Mouse (Mus musculus) intestine, embryonic 14.5 days (tissue): ENCODE data around the gene Cant1. TPM values are rescaled to one million over a fixed set of nuclear protein-coding genes. Genes with fewer than 3 reads are reported as not detected.

Experiments
- ATAC-seq: fragments of 200-750 bp; cut with Nextera tagmentation; replicated peaks from 2 replicates; pipeline ENCODE4 v1.8.0; 2017; ENCODE audit warnings: low read depth, moderate number of reproducible peaks, moderate TSS enrichment, moderate library complexity; ENCODE audit not compliant: low FRiP score, low TSS enrichment
- DNase-seq: peaks from one replicate; pipeline ENCODE4 v3.0.0-alpha.2; 2018; ENCODE audit warnings: low spot score
- H3K27ac ChIP-seq: fragments of 300-500 bp; sonication (generic); 2 replicates; pipeline ENCODE4 v1.5.1; 2014; ENCODE audit warnings: low read depth, mild to moderate bottlenecking, control low read depth
- H3K27me3 ChIP-seq: fragments of 300-500 bp; sonication (generic); replicated peaks from 2 replicates; pipeline ENCODE4 v1.6.1; 2014; ENCODE audit warnings: low read length, control low read depth; ENCODE audit not compliant: control insufficient read depth, insufficient read depth
- H3K36me3 ChIP-seq: fragments of 300-500 bp; sonication (generic); 2 replicates; pipeline ENCODE4 v1.6.1; 2014; ENCODE audit warnings: low read length, control low read depth; ENCODE audit not compliant: control insufficient read depth, insufficient read depth
- H3K4me1 ChIP-seq: fragments of 300-500 bp; sonication (generic); replicated peaks from 2 replicates; pipeline ENCODE4 v1.6.1; 2014; ENCODE audit warnings: low read length, control low read depth, mixed read lengths; ENCODE audit not compliant: control insufficient read depth, insufficient read depth
- H3K4me2 ChIP-seq: fragments of 300-500 bp; sonication (generic); 2 replicates; pipeline ENCODE4 v1.6.1; 2014; ENCODE audit warnings: low read length
- H3K4me3 ChIP-seq: fragments of 300-500 bp; sonication (generic); 2 replicates; pipeline ENCODE4 v1.5.1; 2014; ENCODE audit warnings: low read depth, low read length, control low read depth, mixed read lengths
- H3K9ac ChIP-seq: fragments of 300-500 bp; sonication (generic); 2 replicates; pipeline ENCODE4 v1.6.1; 2014; ENCODE audit warnings: mild to moderate bottlenecking, low read length
- H3K9me3 ChIP-seq: fragments of 300-500 bp; sonication (generic); 2 replicates; pipeline ENCODE4 v1.6.1; 2016; ENCODE audit warnings: low read length, control low read depth; ENCODE audit not compliant: control insufficient read depth
- WGBS: fragments of 180-500 bp; shearing (Covaris S2); extraction: QIAGEN DNeasy Blood & Tissue Kit; methylation state at CpG from one replicate; pipeline ENCODE4 v1.1.7; 2014; 5-methylcytosine and 5-hydroxymethylcytosine counted together
- polyA plus RNA-seq: library from polyadenylated mRNA; unstranded; fragments of >200 nt; fragmentation: Nextera tagmentation; extraction: Ambion mirVana; gene quantifications from 2 replicates; pipeline ENCODE4 v1.2.1, GENCODE M21; 2014

Gene Cant1
- polyA plus RNA-seq, 1 experiment from 2014 or later: 32.9 TPM

- H3K4me1 ChIP-seq: peaks cover 21% of the 10 kb centered on the region
- DNase-seq (no peak), ATAC-seq (no peak)
- no peak overlapping the region for H3K27ac ChIP-seq
- no peak overlapping the region for H3K9ac ChIP-seq
- WGBS: 65% methylated on average over 3 of the region's 3 CpGs
- no peaks in the 10 kb centered on the region for H3K9me3 ChIP-seq
- no peaks in the 10 kb centered on the region for H3K27me3 ChIP-seq
- no peak overlapping the region for H3K4me2 ChIP-seq
- no peaks in the 10 kb centered on the region for H3K36me3 ChIP-seq
- no peak overlapping the region for H3K4me3 ChIP-seq
Observed at GRCm38 (mm10) chr11:118368330-118368729, 50.6 kb downstream of the Cant1 start.

GRCm38 (mm10) chr11:118366559-118366958, 52.3 kb downstream of the Cant1 start:
- Histone ChIP-seq H3K27ac (no peak overlapping the region), H3K36me3 (no peaks in the 10 kb centered on the region), H3K9me3 (no peaks in the 10 kb centered on the region), H3K27me3 (no peaks in the 10 kb centered on the region), H3K4me1 (peaks cover 34% of the 10 kb centered on the region), H3K4me3 (no peak overlapping the region), H3K9ac (no peak overlapping the region), H3K4me2 (no peak overlapping the region)
- no peak for DNase-seq
- WGBS: 61% methylated on average over 8 of the region's 8 CpGs
- no peak for ATAC-seq

- H3K9ac ChIP-seq: no peak overlapping the region
- H3K4me2 ChIP-seq: no peak overlapping the region
- no peak overlapping the region for H3K27ac ChIP-seq
- no peak overlapping the region for H3K4me3 ChIP-seq
- WGBS: 47% methylated on average over 3 of the region's 3 CpGs
- H3K4me1 ChIP-seq: peaks cover 36% of the 10 kb centered on the region
- no peaks in the 10 kb centered on the region for H3K9me3 ChIP-seq
- H3K27me3 ChIP-seq: no peaks in the 10 kb centered on the region
- H3K36me3 ChIP-seq: no peaks in the 10 kb centered on the region
- no peak for DNase-seq
- ATAC-seq: no peak
Observed at GRCm38 (mm10) chr11:118366108-118366507, 52.8 kb downstream of the Cant1 start.

- peaks cover 46% of the 10 kb centered on the region for H3K4me1 ChIP-seq
- no peaks in the 10 kb centered on the region for H3K9me3 ChIP-seq
- H3K36me3 ChIP-seq: no peaks in the 10 kb centered on the region
- WGBS: 49% methylated on average over 7 of the region's 7 CpGs
- DNase-seq (no peak), ATAC-seq (peak; percentile 51; the same call in 1 of the 2 replicates)
- H3K4me3 ChIP-seq: no peak overlapping the region
- H3K27ac ChIP-seq: peak overlapping the region; percentile 51
- no peak overlapping the region for H3K9ac ChIP-seq
- no peaks in the 10 kb centered on the region for H3K27me3 ChIP-seq
- no peak overlapping the region for H3K4me2 ChIP-seq
Observed at GRCm38 (mm10) chr11:118365171-118365570, 53.7 kb downstream of the Cant1 start.

GRCm38 (mm10) chr11:118364021-118364420, 54.9 kb downstream of the Cant1 start:
- H3K4me3 ChIP-seq: no peak overlapping the region
- H3K27me3 ChIP-seq: no peaks in the 10 kb centered on the region
- H3K4me1 ChIP-seq: peaks cover 46% of the 10 kb centered on the region
- H3K36me3 ChIP-seq: no peaks in the 10 kb centered on the region
- no peaks in the 10 kb centered on the region for H3K9me3 ChIP-seq
- WGBS: 86% methylated on average over 4 of the region's 4 CpGs
- DNase-seq (no peak), ATAC-seq (no peak)
- H3K4me2 ChIP-seq: no peak overlapping the region
- H3K27ac ChIP-seq: no peak overlapping the region
- H3K9ac ChIP-seq: no peak overlapping the region

GRCm38 (mm10) chr11:118362971-118363518, 55.8 kb downstream of the Cant1 start:
- no peaks in the 10 kb centered on the region for H3K9me3 ChIP-seq
- peak overlapping the region; percentile 62 for H3K27ac ChIP-seq
- no peak overlapping the region for H3K4me3 ChIP-seq
- no peak overlapping the region for H3K9ac ChIP-seq
- no peaks in the 10 kb centered on the region for H3K27me3 ChIP-seq
- H3K36me3 ChIP-seq: no peaks in the 10 kb centered on the region
- H3K4me1 ChIP-seq: peaks cover 46% of the 10 kb centered on the region
- under 1% methylated on average over 8 of the region's 8 CpGs for WGBS
- DNase-seq (peak; percentile 77), ATAC-seq (peak; percentile 62)
- H3K4me2 ChIP-seq: peak overlapping the region; percentile 28

GRCm38 (mm10) chr11:118362501-118362900, 56.4 kb downstream of the Cant1 start:
- H3K4me3 ChIP-seq: no peak overlapping the region
- DNase-seq: no peak
- WGBS: 62% methylated on average over 1 of the region's 1 CpGs

GRCm38 (mm10) chr11:118360907-118361341, 58.0 kb downstream of the Cant1 start:
- no peak overlapping the region for H3K9ac ChIP-seq
- H3K4me1 ChIP-seq: peaks cover 44% of the 10 kb centered on the region
- ATAC-seq: no peak
- no peak overlapping the region for H3K27ac ChIP-seq
- no peak for DNase-seq
- H3K9me3 ChIP-seq: no peaks in the 10 kb centered on the region
- WGBS: 32% methylated on average over 10 of the region's 10 CpGs
- H3K36me3 ChIP-seq: no peaks in the 10 kb centered on the region
- no peaks in the 10 kb centered on the region for H3K27me3 ChIP-seq
- H3K4me2 ChIP-seq: peak overlapping the region; percentile 8; the same call in 1 of the 2 replicates
- H3K4me3 ChIP-seq: no peak overlapping the region

More at GRCm38 (mm10) chr11:118362501-118362900, 56.4 kb downstream of the Cant1 start:
- H3K9me3 ChIP-seq: no peaks in the 10 kb centered on the region
- H3K36me3 ChIP-seq: no peaks in the 10 kb centered on the region
- H3K4me1 ChIP-seq: peaks cover 46% of the 10 kb centered on the region
- no peaks in the 10 kb centered on the region for H3K27me3 ChIP-seq
- no peak overlapping the region for H3K4me2 ChIP-seq
- H3K27ac ChIP-seq: peak overlapping the region; percentile 62
- no peak overlapping the region for H3K9ac ChIP-seq
- ATAC-seq: no peak

- Histone ChIP-seq H3K9ac (no peak overlapping the region), H3K9me3 (no peaks in the 10 kb centered on the region), H3K27me3 (no peaks in the 10 kb centered on the region), H3K36me3 (no peaks in the 10 kb centered on the region), H3K4me2 (peak overlapping the region; percentile 8; the same call in 1 of the 2 replicates), H3K27ac (no peak overlapping the region), H3K4me1 (peaks cover 44% of the 10 kb centered on the region), H3K4me3 (no peak overlapping the region)
- ATAC-seq: no peak
- WGBS: 62% methylated on average over 7 of the region's 7 CpGs
- DNase-seq: no peak
Observed at GRCm38 (mm10) chr11:118360491-118360890, 58.4 kb downstream of the Cant1 start.
